Mouse (Mus musculus) stomach, postnatal 0 days (tissue): ENCODE measurements around the gene Psap. TPM values are rescaled to one million over a fixed set of nuclear protein-coding genes. Genes with fewer than 3 reads are reported as not detected.

ENCODE experiments used
- ATAC-seq: fragments of 200-750 bp; cut with Nextera tagmentation; 2 replicates; pipeline ENCODE4 v1.8.0; 2017; ENCODE audit not compliant: low FRiP score, low TSS enrichment
- DNase-seq: peaks from one replicate; pipeline ENCODE4 v3.0.0-alpha.2; 2016; ENCODE audit warnings: low spot score
- H3K27ac ChIP-seq: fragments of 300-500 bp; sonication (generic); replicated peaks from 2 replicates; pipeline ENCODE4 v1.5.1; 2014; ENCODE audit warnings: mild to moderate bottlenecking, control low read depth
- H3K27me3 ChIP-seq: fragments of 300-500 bp; sonication (generic); 2 replicates; pipeline ENCODE4 v1.6.1; 2014; ENCODE audit warnings: low read length; ENCODE audit not compliant: control insufficient read depth, insufficient read depth
- H3K36me3 ChIP-seq: fragments of 300-500 bp; sonication (generic); 2 replicates; pipeline ENCODE4 v1.6.1; 2014; ENCODE audit warnings: low read length, mixed read lengths; ENCODE audit not compliant: control insufficient read depth, insufficient read depth
- H3K4me1 ChIP-seq: fragments of 300-500 bp; sonication (generic); replicated peaks from 2 replicates; pipeline ENCODE4 v1.6.1; 2014; ENCODE audit warnings: antibody characterized with exemption; ENCODE audit not compliant: control insufficient read depth, insufficient read depth
- H3K4me2 ChIP-seq: fragments of 300-500 bp; sonication (generic); replicated peaks from 2 replicates; pipeline ENCODE4 v1.6.1; 2014; ENCODE audit warnings: low read depth, mild to moderate bottlenecking, control low read depth, moderate library complexity
- H3K4me3 ChIP-seq: fragments of 300-500 bp; sonication (generic); 2 replicates; pipeline ENCODE4 v1.5.1; 2014; ENCODE audit warnings: low read depth, low read length, control low read depth
- H3K9ac ChIP-seq: fragments of 300-500 bp; sonication (generic); 2 replicates; pipeline ENCODE4 v1.6.1; 2014; ENCODE audit warnings: mild to moderate bottlenecking, low read length, control low read depth, mixed read lengths
- H3K9me3 ChIP-seq: fragments of 300-500 bp; sonication (generic); 2 replicates; pipeline ENCODE4 v1.6.1; 2016; ENCODE audit warnings: low read length; ENCODE audit not compliant: control insufficient read depth
- CTCF ChIP-seq: IDR thresholded peaks from 2 replicates; pipeline ENCODE4 v1.5.1; 2016; ENCODE audit warnings: antibody characterized with exemption, low read depth, mild to moderate bottlenecking, moderate library complexity
- EP300 ChIP-seq: optimal IDR thresholded peaks from 2 replicates; pipeline ENCODE3; 2016; ENCODE audit warnings: antibody characterized with exemption
- WGBS: fragments of 180-500 bp; shearing (Covaris S2); extraction: QIAGEN DNeasy Blood & Tissue Kit; methylation state at CpG from one replicate; pipeline ENCODE4 v1.1.7; 2014; 5-methylcytosine and 5-hydroxymethylcytosine counted together
- polyA plus RNA-seq: library from polyadenylated mRNA; unstranded; fragments of >200 nt; fragmentation: Nextera tagmentation; extraction: Ambion mirVana; gene quantifications from 2 replicates; pipeline ENCODE4 v1.2.1, GENCODE M21; 2015

Psap gene
- polyA plus RNA-seq, 1 experiment from 2014 or later, result 128 TPM

- Histone ChIP-seq H3K36me3 (no peaks in the 10 kb centered on the region), H3K27me3 (no peaks in the 10 kb centered on the region), H3K27ac (peak overlapping the region; percentile 31; the same call in 1 of the 2 replicates), H3K9me3 (no peaks in the 10 kb centered on the region), H3K4me2 (no peak overlapping the region), H3K9ac (no peak overlapping the region), H3K4me3 (no peak overlapping the region), H3K4me1 (peaks cover 22% of the 10 kb centered on the region)
- no peak for TF ChIP-seq CTCF
- no peak for TF ChIP-seq EP300
- WGBS, result 58% methylated on average over 2 of the region's 2 CpGs
- DNase-seq (no peak), ATAC-seq (no peak)
Measured at GRCm38 (mm10) chr10:60287726-60288125, 10.3 kb downstream of the Psap start.

GRCm38 (mm10) chr10:60289216-60289615, 11.8 kb downstream of the Psap start:
- no peaks in the 10 kb centered on the region for H3K27me3 ChIP-seq
- H3K4me1 ChIP-seq, result peaks cover 22% of the 10 kb centered on the region
- 62% methylated on average over 8 of the region's 8 CpGs for WGBS
- no peak for ATAC-seq
- no peak overlapping the region for H3K4me3 ChIP-seq
- H3K9me3 ChIP-seq, result no peaks in the 10 kb centered on the region
- H3K36me3 ChIP-seq, result peaks cover 10% of the 10 kb centered on the region
- H3K27ac ChIP-seq, result peak overlapping the region; percentile 45; the same call in 1 of the 2 replicates
- H3K4me2 ChIP-seq, result no peak overlapping the region
- TF ChIP-seq EP300 (no peak), CTCF (no peak)
- DNase-seq, result no peak
- no peak overlapping the region for H3K9ac ChIP-seq

GRCm38 (mm10) chr10:60290026-60290738, 12.8 kb downstream of the Psap start:
- Histone ChIP-seq H3K27me3 (no peaks in the 10 kb centered on the region), H3K4me2 (0 out of 2 replicates have a peak overlapping the region, but pooled peaks have one; percentile 8), H3K36me3 (peaks cover 20% of the 10 kb centered on the region), H3K9me3 (no peaks in the 10 kb centered on the region), H3K9ac (no peak overlapping the region), H3K4me3 (no peak overlapping the region), H3K27ac (peak overlapping the region; percentile 79), H3K4me1 (peaks cover 13% of the 10 kb centered on the region)
- WGBS, result 42% methylated on average over 7 of the region's 7 CpGs
- no peak for DNase-seq
- peak; percentile 58 for ATAC-seq
- TF ChIP-seq CTCF (no peak), EP300 (no peak)

GRCm38 (mm10) chr10:60290739-60291110, 13.3 kb downstream of the Psap start:
- ATAC-seq (peak; percentile 76), DNase-seq (peak; percentile 66)
- H3K36me3 ChIP-seq, result peaks cover 24% of the 10 kb centered on the region
- H3K9ac ChIP-seq, result no peak overlapping the region
- peak overlapping the region; percentile 79 for H3K27ac ChIP-seq
- no peak overlapping the region for H3K4me3 ChIP-seq
- H3K4me2 ChIP-seq, result no peak overlapping the region
- TF ChIP-seq CTCF, result no peak
- no peak for TF ChIP-seq EP300
- H3K9me3 ChIP-seq, result no peaks in the 10 kb centered on the region
- 40% methylated on average over 8 of the region's 8 CpGs for WGBS
- H3K27me3 ChIP-seq, result no peaks in the 10 kb centered on the region
- H3K4me1 ChIP-seq, result peaks cover 12% of the 10 kb centered on the region

- Histone ChIP-seq H3K4me1 (peaks cover 10% of the 10 kb centered on the region; the same call in 1 of the 2 replicates), H3K27ac (no peak overlapping the region), H3K9me3 (no peaks in the 10 kb centered on the region), H3K4me2 (no peak overlapping the region), H3K9ac (no peak overlapping the region), H3K36me3 (peaks cover 31% of the 10 kb centered on the region), H3K4me3 (no peak overlapping the region), H3K27me3 (no peaks in the 10 kb centered on the region)
- DNase-seq (no peak), ATAC-seq (no peak)
- WGBS, result 84% methylated on average over 8 of the region's 8 CpGs
- TF ChIP-seq CTCF (no peak), EP300 (no peak)
Measured at GRCm38 (mm10) chr10:60292209-60292608, 14.8 kb downstream of the Psap start.

- H3K27ac ChIP-seq, result no peak overlapping the region
- no peaks in the 10 kb centered on the region for H3K9me3 ChIP-seq
- no peak for TF ChIP-seq CTCF
- TF ChIP-seq EP300, result no peak
- peaks cover 5% of the 10 kb centered on the region; the same call in 1 of the 2 replicates for H3K4me1 ChIP-seq
- ATAC-seq (no peak), DNase-seq (no peak)
- 85% methylated on average over 7 of the region's 7 CpGs for WGBS
- H3K27me3 ChIP-seq, result no peaks in the 10 kb centered on the region
- H3K9ac ChIP-seq, result no peak overlapping the region
- peaks cover 43% of the 10 kb centered on the region for H3K36me3 ChIP-seq
- no peak overlapping the region for H3K4me2 ChIP-seq
- H3K4me3 ChIP-seq, result no peak overlapping the region
Measured at GRCm38 (mm10) chr10:60294621-60295020, 17.2 kb downstream of the Psap start.
